Mouse (Mus musculus) embryonic facial prominence, embryonic 10.5 days (tissue): ENCODE data around the gene Gm45618. TPM values are rescaled to one million over a fixed set of nuclear protein-coding genes. Genes with fewer than 3 reads are reported as not detected.
"Not testable (repeated sequence)": the region's sequence is repeated elsewhere in the genome, so short reads cannot be mapped to it uniquely, and the experiment has no call there.

Experiments
- DNase-seq: peaks from one replicate; pipeline ENCODE4 v3.0.0-alpha.2; 2017; ENCODE audit warnings: low spot score
- H3K27ac ChIP-seq: fragments of 300-500 bp; sonication (generic); replicated peaks from 2 replicates; pipeline ENCODE4 v1.5.1; 2016; ENCODE audit warnings: mild to moderate bottlenecking
- H3K27me3 ChIP-seq: fragments of 300-500 bp; sonication (generic); replicated peaks from 2 replicates; pipeline ENCODE4 v1.6.1; 2016; ENCODE audit warnings: low read depth, mild to moderate bottlenecking; ENCODE audit not compliant: poor library complexity, severe bottlenecking
- H3K36me3 ChIP-seq: fragments of 300-500 bp; sonication (generic); replicated peaks from 2 replicates; pipeline ENCODE4 v1.6.1; 2016; ENCODE audit warnings: mild to moderate bottlenecking, moderate library complexity
- H3K4me1 ChIP-seq: fragments of 300-500 bp; sonication (generic); 2 replicates; pipeline ENCODE4 v1.6.1; 2016
- H3K4me3 ChIP-seq: fragments of 300-500 bp; sonication (generic); 2 replicates; pipeline ENCODE4 v1.5.1; 2016; ENCODE audit warnings: mild to moderate bottlenecking, moderate library complexity
- H3K9me3 ChIP-seq: fragments of 300-500 bp; sonication (generic); 2 replicates; pipeline ENCODE4 v1.6.1; 2016; ENCODE audit warnings: mild to moderate bottlenecking
- whole genome bisulfite sequencing: fragments of 180-500 bp; shearing (Covaris S2); methylation state at CpG from one replicate; pipeline ENCODE4 v1.1.7; 2016; 5-methylcytosine and 5-hydroxymethylcytosine counted together
- polyA plus RNA-seq: library from polyadenylated mRNA; unstranded; fragments of >200 nt; fragmentation: Nextera tagmentation; extraction: Ambion mirVana; gene quantifications from 2 replicates; pipeline ENCODE4 v1.2.1, GENCODE M21; 2016

The Gm45618 gene
- polyA plus RNA-seq, 1 experiment from 2014 or later, result not detected

DNA sequence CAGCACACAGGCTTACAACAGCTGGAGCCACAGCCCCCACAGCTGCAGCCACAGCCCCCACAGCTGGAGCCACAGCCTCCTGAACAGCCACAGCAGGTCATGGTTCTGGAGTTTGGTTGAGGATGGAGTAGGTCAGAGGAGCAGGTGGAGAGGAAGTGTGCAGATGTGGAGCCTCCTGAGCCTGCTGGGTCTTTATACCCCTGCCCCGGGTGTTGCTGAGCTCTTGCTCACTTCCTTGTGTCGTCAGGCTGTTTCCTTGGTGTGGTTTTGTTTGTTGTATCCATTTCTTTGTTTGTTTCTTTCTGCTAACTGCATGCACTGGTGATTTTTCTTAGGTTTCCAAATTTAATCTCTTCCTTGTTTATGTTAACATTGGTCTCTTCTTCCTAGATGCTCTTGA is 15.4 kb upstream of the Gm45618 start, which contains the start of gene Gm39115:
Gene Gm39115, minus strand, starts transcription at position 101 of the 400 bp plus-strand sequence.
- WGBS, result 54% methylated on average over 2 of the region's 2 CpGs
- not testable (repeated sequence) for H3K4me3 ChIP-seq, H3K9me3 ChIP-seq, H3K27ac ChIP-seq, H3K27me3 ChIP-seq, DNase-seq, H3K36me3 ChIP-seq, H3K4me1 ChIP-seq

DNA sequence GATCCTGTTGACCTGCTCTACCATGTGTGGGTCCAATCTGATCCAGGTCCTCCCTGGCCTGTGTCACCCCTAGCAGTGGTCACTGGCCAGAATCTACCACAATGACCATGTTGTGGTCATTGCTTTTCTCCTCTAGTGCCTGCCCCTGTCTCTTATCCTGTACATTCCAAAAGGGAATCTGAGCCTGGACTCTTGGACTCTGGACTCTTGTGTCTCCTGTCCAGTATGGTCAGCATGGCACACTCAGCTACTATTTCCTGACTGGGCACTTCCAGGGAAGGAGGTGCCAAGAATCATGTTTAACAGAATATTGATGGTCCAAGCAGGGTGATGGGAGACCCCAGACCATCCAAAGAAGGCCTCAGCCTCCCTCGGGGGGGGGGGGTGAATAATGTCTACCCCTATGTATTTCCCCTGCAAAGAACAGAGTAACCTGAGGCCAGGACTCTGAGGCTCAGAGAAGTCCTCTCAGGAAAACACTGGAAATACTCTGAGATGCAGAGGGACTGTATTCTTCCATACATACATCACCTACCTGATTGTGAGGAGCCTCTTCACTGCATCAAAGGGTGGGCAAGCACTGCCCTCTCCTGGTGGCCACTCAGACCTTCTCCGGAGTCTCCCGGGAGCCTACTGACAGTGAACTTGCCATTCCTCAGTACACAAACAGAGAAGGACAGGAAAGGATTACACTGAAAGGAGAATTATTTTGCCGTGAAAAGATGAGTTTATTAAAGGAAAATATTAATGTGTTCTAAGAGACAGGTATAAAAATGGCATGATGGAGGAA is 13.9 kb upstream of the Gm45618 start:
- peak; percentile 19 for DNase-seq
- Histone ChIP-seq H3K4me3 (no peak overlapping the region), H3K4me1 (no peaks in the 10 kb centered on the region), H3K27me3 (peaks cover 8% of the 10 kb centered on the region; the same call in 1 of the 2 replicates), H3K9me3 (no peaks in the 10 kb centered on the region), H3K36me3 (no peaks in the 10 kb centered on the region), H3K27ac (no peak overlapping the region)
- 68% methylated on average over 4 of the region's 4 CpGs for WGBS

DNA sequence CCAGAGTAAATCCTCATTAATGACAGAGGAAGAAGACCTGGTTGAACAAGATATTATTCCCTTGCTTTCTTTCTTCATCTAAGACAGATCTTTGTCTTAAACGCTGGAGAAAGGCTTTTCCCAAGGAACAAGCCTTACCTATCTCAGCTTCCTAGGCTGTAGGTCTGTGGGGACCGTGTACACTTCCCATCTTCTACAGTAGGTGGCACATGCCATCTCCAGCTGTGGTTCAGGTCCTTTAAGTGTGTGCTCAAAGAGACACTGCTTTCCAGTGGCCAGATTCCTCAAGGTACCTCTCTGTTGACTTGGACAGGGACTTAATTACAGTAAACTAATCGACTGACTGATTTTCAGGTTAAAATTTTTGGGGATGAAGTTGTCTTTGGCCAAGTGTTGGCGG is 8.3 kb upstream of the Gm45618 start:
- Histone ChIP-seq H3K27ac (no peak overlapping the region), H3K4me3 (no peak overlapping the region), H3K27me3 (peaks cover 5% of the 10 kb centered on the region; the same call in 1 of the 2 replicates), H3K9me3 (no peaks in the 10 kb centered on the region), H3K36me3 (no peaks in the 10 kb centered on the region), H3K4me1 (no peaks in the 10 kb centered on the region)
- 72% methylated on average over 4 of the region's 4 CpGs for WGBS
- DNase-seq, result no peak

DNA sequence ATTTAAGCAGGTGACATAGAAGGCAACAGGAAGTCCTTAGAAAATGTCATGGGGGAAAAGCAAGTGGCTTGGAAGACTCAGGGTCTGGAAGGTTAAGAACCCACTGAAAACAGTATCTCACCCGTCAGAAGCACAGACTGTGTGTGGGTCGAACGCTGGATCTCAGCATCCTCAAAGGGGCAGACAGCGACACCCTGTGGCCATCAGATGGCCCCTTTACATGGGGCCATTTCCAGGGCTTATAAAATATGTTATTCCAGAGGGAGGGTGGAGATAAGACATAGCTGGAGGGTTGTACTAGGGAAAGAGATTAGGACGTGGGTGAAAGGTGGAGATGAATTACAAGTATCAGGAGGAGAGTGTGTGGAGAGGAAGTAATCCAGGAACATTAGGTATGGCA is 897 bp downstream of the Gm45618 start:
- H3K9me3 ChIP-seq, result no peaks in the 10 kb centered on the region
- H3K36me3 ChIP-seq, result no peaks in the 10 kb centered on the region
- no peaks in the 10 kb centered on the region for H3K4me1 ChIP-seq
- no peak overlapping the region for H3K27ac ChIP-seq
- 0 out of 2 replicates have a peak, but pooled peaks cover 4% of the 10 kb centered on the region for H3K27me3 ChIP-seq
- no peak overlapping the region for H3K4me3 ChIP-seq
- peak; percentile 22 for DNase-seq
- 25% methylated on average over 5 of the region's 5 CpGs for WGBS

DNA sequence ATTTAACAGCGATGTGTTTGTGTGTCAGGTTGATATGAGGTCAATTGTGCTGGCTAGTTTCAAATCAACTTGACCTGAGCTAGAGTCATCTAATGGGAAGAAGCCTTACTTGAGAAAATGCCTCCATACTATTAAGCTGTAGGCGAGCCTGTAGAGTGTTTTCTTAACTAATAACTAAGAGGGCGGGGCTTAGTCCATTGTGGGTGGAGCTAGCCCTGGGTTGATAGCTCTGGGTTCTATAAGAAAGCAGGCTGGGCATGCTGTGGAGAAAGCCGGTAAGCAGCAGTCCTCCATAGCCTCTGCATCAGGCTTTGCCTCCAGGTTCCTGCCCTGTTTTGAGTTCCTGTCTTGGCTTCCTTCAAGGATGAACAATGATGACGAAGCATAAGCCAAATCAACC is 15.8 kb downstream of the Gm45618 start:
- Histone ChIP-seq H3K36me3 (no peaks in the 10 kb centered on the region), H3K9me3 (no peaks in the 10 kb centered on the region), H3K27me3 (peaks cover 26% of the 10 kb centered on the region), H3K27ac (no peak overlapping the region), H3K4me3 (no peak overlapping the region), H3K4me1 (peaks cover 14% of the 10 kb centered on the region)
- no peak for DNase-seq
- 55% methylated on average over 5 of the region's 5 CpGs for WGBS

DNA sequence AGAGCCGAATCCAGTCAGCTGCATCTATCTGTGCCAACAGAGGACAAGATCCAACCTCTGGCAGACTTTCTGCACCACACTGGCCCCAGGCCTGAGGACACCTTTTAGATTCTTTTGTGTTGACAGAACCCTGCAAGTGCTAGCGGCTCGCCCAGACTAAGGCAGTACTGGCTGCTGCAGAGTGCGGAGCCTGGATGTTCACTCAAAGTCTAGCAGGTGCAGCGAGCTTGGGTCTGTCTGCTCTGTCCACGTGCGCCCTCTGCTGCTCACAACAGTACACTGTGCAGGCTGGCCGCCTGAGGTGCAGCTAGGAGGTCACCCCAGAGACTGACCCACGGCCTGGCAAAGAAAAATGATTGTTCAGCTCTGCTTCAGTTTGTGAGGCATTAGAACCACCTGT is 22.8 kb downstream of the Gm45618 start:
- whole genome bisulfite sequencing, result 13% methylated on average over 9 of the region's 9 CpGs

DNA sequence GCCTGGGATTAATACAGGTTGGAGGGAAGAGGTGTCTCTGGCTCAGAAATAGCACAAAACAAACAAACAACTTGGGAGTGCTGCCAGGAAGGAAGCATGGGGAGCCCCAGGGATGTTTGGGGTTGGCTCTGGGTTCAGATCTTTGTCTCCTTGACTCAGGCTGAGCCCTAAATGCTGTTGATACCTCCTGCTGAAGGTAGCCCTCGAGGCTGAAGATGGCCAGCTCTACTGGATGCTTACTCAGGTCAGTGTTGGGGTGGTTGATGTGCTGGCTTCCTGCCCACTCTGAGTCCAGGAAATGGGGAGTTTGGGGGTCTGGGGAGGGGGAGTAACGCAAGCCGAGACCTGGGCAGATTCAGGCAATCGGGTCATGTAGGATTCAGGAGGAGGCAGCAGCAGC is 23.8 kb downstream of the Gm45618 start:
- 72% methylated on average over 4 of the region's 4 CpGs for WGBS
- no peaks in the 10 kb centered on the region for H3K36me3 ChIP-seq
- H3K4me1 ChIP-seq, result peaks cover 27% of the 10 kb centered on the region
- no peak overlapping the region for H3K4me3 ChIP-seq
- DNase-seq, result no peak
- no peaks in the 10 kb centered on the region for H3K9me3 ChIP-seq
- H3K27ac ChIP-seq, result no peak overlapping the region
- H3K27me3 ChIP-seq, result peaks cover 84% of the 10 kb centered on the region

More for the DNA sequence above, 22.8 kb downstream of the Gm45618 start:
- peaks cover 23% of the 10 kb centered on the region for H3K4me1 ChIP-seq
- peaks cover 74% of the 10 kb centered on the region for H3K27me3 ChIP-seq
- DNase-seq, result peak; percentile 80
- H3K36me3 ChIP-seq, result no peaks in the 10 kb centered on the region
- H3K27ac ChIP-seq, result no peak overlapping the region
- no peak overlapping the region for H3K4me3 ChIP-seq
- no peaks in the 10 kb centered on the region for H3K9me3 ChIP-seq

DNA sequence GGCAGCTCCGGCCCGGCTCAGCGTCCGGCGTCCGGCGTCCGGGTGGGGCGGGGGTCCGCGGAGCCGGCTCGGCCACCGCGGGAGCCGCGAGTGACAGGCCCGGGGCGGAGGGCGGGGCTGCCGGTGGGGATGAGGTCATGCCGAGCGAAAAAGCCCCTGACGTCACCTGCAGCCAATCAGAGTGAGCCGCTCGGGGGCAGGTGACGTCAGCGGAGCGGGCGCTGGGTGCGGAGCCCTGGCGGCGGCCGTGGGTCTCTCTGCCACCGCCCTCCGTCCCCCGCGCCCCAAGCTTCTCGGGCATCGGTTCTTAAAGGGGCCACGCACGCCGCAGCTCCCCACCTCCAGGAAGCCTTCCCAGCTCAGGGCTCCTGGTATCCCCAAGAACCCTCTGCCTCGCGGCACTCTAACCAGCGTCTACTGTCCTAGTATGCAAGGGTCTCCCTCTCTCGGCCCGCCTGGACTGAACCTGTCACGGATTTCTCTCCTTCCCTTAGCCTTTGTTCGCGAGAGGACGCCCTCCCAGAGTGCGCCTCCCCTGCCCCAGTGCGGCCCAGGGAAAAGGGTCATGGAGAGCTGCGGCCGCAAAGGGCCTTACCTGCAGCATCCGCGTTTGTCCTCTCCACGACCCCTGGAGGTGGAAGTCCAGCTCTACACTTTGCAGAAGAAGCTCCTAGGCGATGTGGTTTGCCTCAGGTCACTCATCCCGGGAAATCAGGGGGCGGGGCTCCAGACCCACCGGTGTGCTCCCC is 25.2 kb downstream of the Gm45618 start, which contains the start of gene Dusp8:
Gene Dusp8, minus strand, starts transcription at position 661 of the 749 bp plus-strand sequence.
- under 1% methylated on average over 62 of the region's 63 CpGs for whole genome bisulfite sequencing
- peak; percentile 90 for DNase-seq
- H3K27ac ChIP-seq, result peak within 1 kb of the TSS; percentile 77
- no peaks in the 10 kb centered on the region for H3K9me3 ChIP-seq
- no peaks in the 10 kb centered on the region for H3K36me3 ChIP-seq
- peak within 1 kb of the TSS; percentile 77 for H3K4me3 ChIP-seq
- H3K4me1 ChIP-seq, result peaks cover 28% of the 10 kb centered on the region
- H3K27me3 ChIP-seq, result peaks cover 98% of the 10 kb centered on the region

DNA sequence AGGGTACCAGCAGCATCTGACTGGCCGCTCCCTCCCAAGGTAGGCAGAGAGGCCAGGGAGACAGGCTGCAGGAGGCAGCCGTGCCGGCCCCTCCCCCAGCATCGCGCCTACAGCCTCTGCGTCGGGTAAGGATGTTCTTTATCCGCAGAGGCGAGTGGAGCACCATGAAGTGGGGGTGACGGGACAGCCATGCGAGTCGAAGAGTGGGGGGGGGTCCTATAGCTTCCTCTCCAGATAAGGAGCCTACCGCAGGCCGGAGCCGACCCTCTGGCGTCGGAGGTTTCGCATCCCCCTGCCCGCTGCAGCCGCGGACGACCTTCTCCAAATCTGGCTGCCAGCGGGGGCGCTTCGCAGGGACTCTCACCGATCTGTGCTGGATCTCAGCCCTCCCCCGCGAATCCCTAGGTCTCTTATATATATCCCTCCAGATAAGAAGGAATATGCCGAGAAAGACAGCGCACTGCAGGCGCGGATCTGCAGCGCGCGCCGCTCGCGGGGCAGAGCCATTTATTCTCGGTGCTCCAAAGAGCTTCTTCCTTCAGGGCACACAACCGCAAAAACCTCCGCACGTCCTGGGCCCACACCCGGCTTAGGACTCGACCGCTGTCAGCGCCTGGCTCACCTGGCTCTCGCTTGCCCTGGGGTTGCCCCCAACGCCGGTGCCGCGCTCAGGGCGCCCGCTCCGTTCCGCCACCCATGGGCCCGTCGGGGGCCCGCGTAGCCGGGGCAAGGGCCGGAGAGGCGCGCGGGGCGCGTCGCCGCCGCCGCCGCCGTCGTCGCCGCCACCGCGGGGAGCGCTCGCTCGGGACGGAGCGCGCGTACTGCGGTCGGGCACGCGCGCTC is 26.0 kb downstream of the Gm45618 start:
- Histone ChIP-seq H3K9me3 (no peaks in the 10 kb centered on the region), H3K27ac (peak overlapping the region; percentile 77), H3K36me3 (no peaks in the 10 kb centered on the region), H3K27me3 (peaks cover 99% of the 10 kb centered on the region), H3K4me1 (peaks cover 34% of the 10 kb centered on the region), H3K4me3 (peak overlapping the region; percentile 77)
- DNase-seq, result peak; percentile 46
- whole genome bisulfite sequencing, result under 1% methylated on average over 89 of the region's 89 CpGs

DNA sequence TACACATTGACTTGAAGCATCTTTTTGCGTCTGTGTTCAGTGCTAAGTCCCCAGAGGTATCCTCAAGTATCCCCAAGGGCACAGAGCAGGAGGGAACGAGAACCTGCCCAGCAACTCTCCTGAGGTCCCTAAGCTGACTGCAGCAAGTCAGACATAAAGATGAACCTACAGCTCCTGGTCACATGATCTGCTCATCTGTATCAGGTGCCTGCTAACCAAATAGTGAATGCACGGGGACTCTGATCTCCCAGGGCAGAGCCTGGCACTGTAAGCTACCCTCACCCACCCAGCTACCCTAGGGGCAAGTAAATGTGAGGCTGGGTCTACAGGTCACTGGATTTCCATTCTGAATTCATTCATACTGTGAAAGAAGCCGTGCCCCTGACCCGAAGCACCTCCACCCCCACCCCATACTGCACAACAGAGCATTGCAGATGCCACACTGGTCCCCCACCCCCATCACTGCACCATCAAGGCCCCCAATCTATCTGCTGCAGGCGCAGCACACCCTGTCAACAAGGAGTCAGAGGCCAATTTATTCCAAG is 26.8 kb downstream of the Gm45618 start:
- H3K36me3 ChIP-seq, result no peaks in the 10 kb centered on the region
- 0 out of 2 replicates have a peak overlapping the region, but pooled peaks have one; percentile 77 for H3K27ac ChIP-seq
- peaks cover 99% of the 10 kb centered on the region for H3K27me3 ChIP-seq
- H3K9me3 ChIP-seq, result no peaks in the 10 kb centered on the region
- H3K4me3 ChIP-seq, result peak overlapping the region; percentile 77
- 20% methylated on average over 6 of the region's 6 CpGs for WGBS
- no peak for DNase-seq
- peaks cover 42% of the 10 kb centered on the region for H3K4me1 ChIP-seq

DNA sequence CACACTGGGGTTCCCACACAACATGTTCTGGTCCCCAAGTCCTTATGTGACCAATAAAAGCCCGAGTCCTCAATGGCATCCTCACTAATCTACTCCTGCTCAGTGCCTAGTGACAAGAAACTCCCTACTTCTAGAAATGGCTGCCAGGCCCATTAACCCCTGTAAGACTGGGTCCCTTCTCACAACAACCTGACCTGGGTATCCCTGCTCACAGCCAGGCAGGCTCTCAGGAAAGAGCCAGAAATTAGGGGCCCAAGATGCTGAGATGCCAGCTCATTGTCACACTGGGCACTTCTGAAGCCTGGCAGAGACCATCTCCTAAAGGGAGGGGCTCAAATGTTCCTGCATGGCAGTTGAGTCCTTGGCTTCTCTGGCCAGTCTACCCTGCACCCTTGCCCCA is 27.5 kb downstream of the Gm45618 start:
- Histone ChIP-seq H3K27me3 (peaks cover 100% of the 10 kb centered on the region), H3K36me3 (no peaks in the 10 kb centered on the region), H3K4me1 (peaks cover 49% of the 10 kb centered on the region), H3K27ac (no peak overlapping the region), H3K9me3 (no peaks in the 10 kb centered on the region), H3K4me3 (peak overlapping the region; percentile 77; the same call in 1 of the 2 replicates)
- no peak for DNase-seq
- WGBS, result 51% methylated on average over 1 of the region's 1 CpGs

DNA sequence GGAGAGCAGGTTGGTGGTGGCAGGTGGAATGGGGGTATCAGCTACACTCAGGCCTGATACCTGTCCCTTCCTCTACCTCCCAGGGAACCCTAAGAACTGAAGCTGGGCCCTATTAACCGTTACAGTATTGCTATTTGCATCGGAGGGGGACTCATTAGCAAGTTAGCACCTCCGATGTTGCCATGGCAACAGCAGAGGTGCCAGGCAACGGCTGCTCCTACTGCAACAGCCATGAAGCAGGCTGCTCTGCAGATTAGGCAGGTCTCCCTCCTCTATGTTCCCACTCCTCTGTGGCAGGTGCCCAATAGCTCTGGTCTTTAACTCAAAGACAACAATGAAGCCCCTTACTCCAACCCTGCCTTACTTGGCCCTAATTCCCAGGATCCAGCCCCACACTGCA is 28.7 kb downstream of the Gm45618 start:
- WGBS, result 15% methylated on average over 4 of the region's 4 CpGs
- H3K9me3 ChIP-seq, result no peaks in the 10 kb centered on the region
- peaks cover 49% of the 10 kb centered on the region for H3K4me1 ChIP-seq
- H3K27ac ChIP-seq, result no peak overlapping the region
- DNase-seq, result no peak
- no peaks in the 10 kb centered on the region for H3K36me3 ChIP-seq
- H3K4me3 ChIP-seq, result no peak overlapping the region
- H3K27me3 ChIP-seq, result peaks cover 100% of the 10 kb centered on the region
